Mouse (Mus musculus): ENCODE results near the gene Gm597.

Gene Gm597

DNA sequence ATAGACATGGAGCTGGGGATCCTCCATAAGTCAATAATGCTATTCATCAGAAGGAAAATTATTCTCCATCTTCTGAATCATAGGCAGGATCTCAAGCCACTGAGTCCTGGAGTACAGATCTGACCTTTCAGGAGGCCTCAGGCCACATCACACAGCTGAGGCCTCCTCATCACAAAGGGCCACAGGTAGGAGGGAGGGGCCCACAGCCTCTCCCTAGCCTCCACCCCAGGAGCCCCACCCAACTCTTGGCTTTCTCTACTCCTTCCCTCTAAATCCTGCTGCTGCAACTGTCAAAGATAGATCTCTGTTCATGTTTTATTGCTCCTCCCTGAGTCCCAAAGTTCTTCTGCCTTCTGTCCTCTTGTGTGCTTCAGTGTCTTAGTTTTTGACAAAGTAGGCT, at the start of gene Gm597:
TSS of gene Gm597 (minus strand) at position 101 of the 400 bp plus-strand sequence.
- DNase-seq (ENCODE audit: low read depth, low spot score): no peak

- no peak for DNase-seq (ENCODE audit: low read depth, low spot score)
Observed at GRCm38 (mm10) chr1:28807689-28808088, 27.6 kb upstream of the Gm597 start.

GRCm38 (mm10) chr1:28806618-28807017, 26.6 kb upstream of the Gm597 start:
- no peak for DNase-seq (ENCODE audit: low read depth, low spot score)

- no peak for DNase-seq (ENCODE audit: low read depth, low spot score)
Observed at GRCm38 (mm10) chr1:28800881-28801280, 20.8 kb upstream of the Gm597 start.

Data from A20 (cell line).